Mouse (Mus musculus) Muller cell, postnatal 12 days (primary cell): ENCODE data around the gene Acvr1b.
A peak's percentile ranks its signal among the peaks of the same experiment; 100 is the strongest.

Experiments used
- DNase-seq: peaks from one replicate; pipeline ENCODE4 v3.0.0-alpha.2; 2015; ENCODE audit errors: inconsistent ontology term

The Acvr1b gene

GRCm38 (mm10) chr15:101146100-101146965 is 27.5 kb upstream of the Acvr1b start:
- no peak for DNase-seq

GRCm38 (mm10) chr15:101147115-101147909 is 26.6 kb upstream of the Acvr1b start:
- DNase-seq: no peak

GRCm38 (mm10) chr15:101147910-101148273 is 26.0 kb upstream of the Acvr1b start:
- DNase-seq: no peak

GRCm38 (mm10) chr15:101148604-101149003 is 25.3 kb upstream of the Acvr1b start:
- DNase-seq: no peak

- DNase-seq: no peak
These were observed 22.2 kb upstream of the Acvr1b start for GRCm38 (mm10) chr15:101151409-101152261.

- DNase-seq: no peak
These were observed 18.9 kb upstream of the Acvr1b start for GRCm38 (mm10) chr15:101154700-101155616.

- no peak for DNase-seq
These were observed 13.7 kb upstream of the Acvr1b start for GRCm38 (mm10) chr15:101160128-101160527.

GRCm38 (mm10) chr15:101160591-101160990 is 13.3 kb upstream of the Acvr1b start:
- DNase-seq: no peak

GRCm38 (mm10) chr15:101161534-101161933 is 12.3 kb upstream of the Acvr1b start:
- no peak for DNase-seq

- no peak for DNase-seq
These were observed 10.8 kb upstream of the Acvr1b start for GRCm38 (mm10) chr15:101163056-101163458.

GRCm38 (mm10) chr15:101163854-101164253 is 10.0 kb upstream of the Acvr1b start:
- peak; percentile 91 for DNase-seq

- DNase-seq: no peak
These were observed 9.6 kb upstream of the Acvr1b start for GRCm38 (mm10) chr15:101164291-101164690.

GRCm38 (mm10) chr15:101165658-101166437 is 8.0 kb upstream of the Acvr1b start:
- DNase-seq: no peak

- DNase-seq: no peak
These were observed 6.3 kb upstream of the Acvr1b start for GRCm38 (mm10) chr15:101167553-101167952.

GRCm38 (mm10) chr15:101169910-101170309 is 4.0 kb upstream of the Acvr1b start:
- no peak for DNase-seq

GRCm38 (mm10) chr15:101170413-101170980 is 3.4 kb upstream of the Acvr1b start:
- DNase-seq: no peak

GRCm38 (mm10) chr15:101171272-101171671 is 2.6 kb upstream of the Acvr1b start:
- DNase-seq: no peak

GRCm38 (mm10) chr15:101172016-101172415 is 1.9 kb upstream of the Acvr1b start:
- no peak for DNase-seq

GRCm38 (mm10) chr15:101174294-101175130 is 645 bp downstream of the Acvr1b start:
- no peak for DNase-seq
